Mouse (Mus musculus) embryonic facial prominence, embryonic 15.5 days (tissue): ENCODE measurements around the gene Plppr3. TPM values are rescaled to one million over a fixed set of nuclear protein-coding genes. Genes with fewer than 3 reads are reported as not detected.

Source experiments
- ATAC-seq: fragments of 200-750 bp; cut with Nextera tagmentation; 2 replicates; pipeline ENCODE4 v1.8.0; 2017; ENCODE audit warnings: low read depth, moderate TSS enrichment; ENCODE audit not compliant: insufficient number of reproducible peaks, low FRiP score, low TSS enrichment
- H3K27ac ChIP-seq: fragments of 300-500 bp; sonication (generic); replicated peaks from 2 replicates; pipeline ENCODE4 v1.5.1; 2015; ENCODE audit warnings: mild to moderate bottlenecking, inconsistent platforms
- H3K27me3 ChIP-seq: fragments of 300-500 bp; sonication (generic); 2 replicates; pipeline ENCODE4 v1.6.1; 2015; ENCODE audit warnings: inconsistent platforms
- H3K36me3 ChIP-seq: fragments of 300-500 bp; sonication (generic); 2 replicates; pipeline ENCODE4 v1.6.1; 2015; ENCODE audit warnings: mild to moderate bottlenecking, inconsistent platforms
- H3K4me1 ChIP-seq: fragments of 300-500 bp; sonication (generic); 2 replicates; pipeline ENCODE4 v1.6.1; 2015; ENCODE audit warnings: inconsistent platforms
- H3K4me2 ChIP-seq: fragments of 300-500 bp; sonication (generic); replicated peaks from 2 replicates; pipeline ENCODE4 v1.6.1; 2015; ENCODE audit warnings: mild to moderate bottlenecking, inconsistent platforms
- H3K4me3 ChIP-seq: fragments of 300-500 bp; sonication (generic); replicated peaks from 2 replicates; pipeline ENCODE4 v1.5.1; 2015; ENCODE audit warnings: mild to moderate bottlenecking, inconsistent platforms
- H3K9ac ChIP-seq: fragments of 300-500 bp; sonication (generic); 2 replicates; pipeline ENCODE4 v1.6.1; 2015; ENCODE audit warnings: inconsistent platforms
- H3K9me3 ChIP-seq: fragments of 300-500 bp; sonication (generic); replicated peaks from 2 replicates; pipeline ENCODE4 v1.6.1; 2016; ENCODE audit warnings: inconsistent platforms
- WGBS: fragments of 180-500 bp; shearing (Covaris S2); methylation state at CpG from one replicate; pipeline ENCODE4 v1.1.7; 2015; 5-methylcytosine and 5-hydroxymethylcytosine counted together
- polyA plus RNA-seq: library from polyadenylated mRNA; unstranded; fragments of >200 nt; fragmentation: Nextera tagmentation; extraction: Ambion mirVana; gene quantifications from 2 replicates; pipeline ENCODE4 v1.2.1, GENCODE M21; 2015

Gene Plppr3
- polyA plus RNA-seq, 1 experiment from 2014 or later = 68.2 TPM

DNA sequence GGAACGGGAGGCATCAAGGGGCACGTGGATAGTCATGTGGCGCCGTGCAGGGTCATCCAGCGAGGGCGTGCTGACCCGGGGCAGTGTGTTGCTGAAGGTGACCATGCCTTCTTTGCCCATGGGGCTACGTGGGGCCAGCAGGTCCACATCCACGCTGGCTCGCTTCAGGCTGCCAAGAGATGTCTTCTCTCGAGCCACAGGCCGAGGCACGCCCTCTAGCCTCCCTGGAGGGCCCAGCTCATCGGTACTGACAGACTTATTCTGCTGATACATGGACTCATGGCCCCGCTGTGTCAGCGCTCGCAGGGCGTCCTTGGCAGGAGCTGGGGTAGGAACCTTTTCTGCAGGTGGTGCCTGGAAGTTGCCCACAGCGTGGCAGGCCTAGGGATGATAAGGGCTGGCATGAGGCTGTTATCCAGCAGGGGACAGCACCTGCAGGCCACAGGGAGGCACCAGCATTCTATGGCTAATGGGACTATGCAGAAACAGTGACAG lies 8.6 kb downstream of the Plppr3 start:
- peaks cover 24% of the 10 kb centered on the region for H3K4me1 ChIP-seq
- no peak overlapping the region for H3K4me3 ChIP-seq
- H3K36me3 ChIP-seq = peaks cover 56% of the 10 kb centered on the region
- H3K27me3 ChIP-seq = no peaks in the 10 kb centered on the region
- H3K27ac ChIP-seq = no peak overlapping the region
- WGBS = 67% methylated on average over 19 of the region's 19 CpGs
- H3K4me2 ChIP-seq = no peak overlapping the region
- no peaks in the 10 kb centered on the region for H3K9me3 ChIP-seq
- no peak overlapping the region for H3K9ac ChIP-seq
- no peak for ATAC-seq

DNA sequence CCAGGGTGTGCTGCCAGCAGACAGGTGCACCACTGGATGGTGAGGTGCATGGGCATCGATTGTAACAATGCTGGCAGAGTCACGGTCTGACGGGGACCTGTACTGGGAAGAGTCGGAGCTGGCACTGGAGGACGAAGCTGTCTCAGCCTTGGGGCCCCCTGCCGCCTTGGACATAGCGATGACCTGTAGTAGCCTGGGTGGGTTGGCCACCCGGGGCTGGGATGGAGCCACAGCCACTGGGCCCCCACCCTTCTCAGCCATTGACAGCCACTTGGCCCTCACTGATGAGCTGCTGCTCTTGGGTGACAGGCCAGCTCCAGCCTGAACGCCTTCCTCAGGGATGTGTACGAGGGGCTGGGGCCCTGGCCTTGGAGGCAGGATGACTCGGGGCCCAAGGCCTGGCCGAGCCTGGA lies 9.2 kb downstream of the Plppr3 start:
- H3K36me3 ChIP-seq = peaks cover 62% of the 10 kb centered on the region
- peak; percentile 22; the same call in 1 of the 2 replicates for ATAC-seq
- no peak overlapping the region for H3K4me3 ChIP-seq
- WGBS = 56% methylated on average over 12 of the region's 12 CpGs
- no peaks in the 10 kb centered on the region for H3K9me3 ChIP-seq
- H3K9ac ChIP-seq = no peak overlapping the region
- no peak overlapping the region for H3K4me2 ChIP-seq
- peaks cover 31% of the 10 kb centered on the region for H3K4me1 ChIP-seq
- H3K27me3 ChIP-seq = no peaks in the 10 kb centered on the region
- 0 out of 2 replicates have a peak overlapping the region, but pooled peaks have one; percentile 13 for H3K27ac ChIP-seq

DNA sequence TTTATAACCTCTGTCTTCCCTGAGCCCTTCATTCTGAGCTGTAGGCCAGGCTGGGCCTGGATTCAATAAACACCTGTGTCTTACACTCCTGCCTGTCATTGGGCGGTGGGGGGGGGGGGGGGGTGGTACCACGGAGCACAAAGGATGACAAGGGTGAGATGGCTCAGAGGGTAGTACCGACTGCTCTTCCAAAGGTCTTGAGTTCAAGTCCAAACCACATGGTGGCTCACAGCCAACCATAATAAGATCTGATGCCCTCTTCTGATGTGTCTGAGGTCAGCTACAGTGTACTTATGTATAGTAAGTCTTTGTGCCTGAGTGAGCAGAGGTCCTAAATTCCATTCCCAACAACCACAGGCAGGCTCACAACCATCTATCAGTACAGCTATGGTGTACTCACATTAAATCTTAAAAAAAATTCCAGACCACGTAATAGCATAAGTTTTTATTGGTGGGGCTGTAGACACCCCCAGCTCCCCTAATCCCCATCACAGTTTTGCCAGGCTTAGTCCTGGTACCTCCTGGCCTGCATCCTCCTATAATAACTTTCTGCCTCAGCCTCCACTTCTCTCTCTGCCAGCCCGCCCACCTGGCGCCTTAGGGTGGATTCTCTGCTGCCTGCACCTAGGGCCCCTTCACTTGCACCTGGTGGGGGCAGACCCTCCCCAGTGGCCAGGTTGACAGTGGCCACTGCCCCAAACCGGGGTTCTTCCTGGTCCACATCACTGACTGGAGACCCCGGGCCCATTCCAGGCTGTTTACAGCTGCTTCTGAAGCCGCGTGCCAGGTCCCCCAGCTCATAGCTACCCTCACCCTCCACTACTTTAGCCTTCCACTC lies 9.9 kb downstream of the Plppr3 start:
- Histone ChIP-seq H3K36me3 (peaks cover 65% of the 10 kb centered on the region), H3K9ac (no peak overlapping the region), H3K27me3 (no peaks in the 10 kb centered on the region), H3K4me3 (no peak overlapping the region), H3K4me1 (peaks cover 37% of the 10 kb centered on the region), H3K27ac (0 out of 2 replicates have a peak overlapping the region, but pooled peaks have one; percentile 13), H3K9me3 (no peaks in the 10 kb centered on the region), H3K4me2 (no peak overlapping the region)
- WGBS = 47% methylated on average over 10 of the region's 10 CpGs
- 0 out of 2 replicates have a peak, but pooled peaks have one; percentile 1 for ATAC-seq

DNA sequence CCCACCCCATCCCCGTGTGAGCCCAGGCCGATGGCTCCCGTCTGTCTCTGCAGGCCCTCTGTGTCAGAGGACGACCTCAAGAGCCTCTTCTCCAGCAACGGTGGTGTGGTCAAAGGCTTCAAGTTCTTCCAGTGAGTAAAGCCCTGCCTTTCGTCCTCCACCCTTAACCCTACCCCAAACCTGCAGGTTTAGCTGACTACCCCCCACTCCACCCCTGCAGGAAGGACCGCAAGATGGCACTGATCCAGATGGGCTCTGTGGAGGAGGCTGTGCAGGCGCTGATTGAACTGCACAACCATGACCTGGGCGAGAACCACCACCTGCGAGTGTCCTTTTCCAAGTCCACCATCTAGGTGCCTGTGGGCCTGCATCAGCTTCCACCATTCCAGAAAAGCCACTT lies 11.5 kb downstream of the Plppr3 start:
- 61% methylated on average over 10 of the region's 10 CpGs for WGBS
- ATAC-seq = no peak
- Histone ChIP-seq H3K27me3 (no peaks in the 10 kb centered on the region), H3K27ac (peak overlapping the region; percentile 22; the same call in 1 of the 2 replicates), H3K4me3 (no peak overlapping the region), H3K4me2 (no peak overlapping the region), H3K4me1 (peaks cover 53% of the 10 kb centered on the region), H3K9me3 (no peaks in the 10 kb centered on the region), H3K36me3 (peaks cover 76% of the 10 kb centered on the region), H3K9ac (no peak overlapping the region)

DNA sequence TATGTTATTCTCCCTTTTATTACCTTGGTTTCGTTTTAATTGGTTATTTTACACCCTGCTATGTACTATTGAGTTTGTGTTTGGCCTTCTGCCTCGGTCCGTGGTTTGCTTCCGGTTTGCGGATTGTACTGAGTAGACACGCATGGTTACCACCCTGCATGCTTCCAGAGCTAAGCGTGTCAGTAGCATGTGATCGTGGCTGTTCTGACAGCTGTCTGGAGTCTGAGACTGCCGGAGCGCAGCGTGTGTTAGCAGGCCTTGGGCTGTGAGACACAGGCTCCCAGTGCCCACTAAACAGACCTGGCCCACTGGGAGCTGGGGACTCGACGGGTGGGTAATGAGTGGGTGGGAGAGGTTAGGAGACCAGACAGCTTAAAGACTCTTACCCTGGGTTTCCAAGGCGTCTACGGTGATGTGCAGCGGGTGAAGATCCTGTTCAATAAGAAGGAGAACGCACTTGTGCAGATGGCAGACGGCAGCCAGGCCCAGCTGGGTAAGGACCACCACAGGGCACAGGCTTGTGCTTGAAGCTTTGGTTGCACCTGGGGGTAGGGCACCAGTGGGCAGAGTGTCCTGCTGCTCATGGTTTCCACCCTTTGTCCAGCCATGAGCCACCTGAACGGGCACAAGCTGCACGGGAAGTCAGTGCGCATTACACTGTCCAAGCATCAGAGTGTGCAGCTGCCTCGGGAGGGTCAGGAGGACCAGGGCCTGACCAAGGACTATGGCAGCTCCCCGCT lies 12.2 kb downstream of the Plppr3 start:
- Histone ChIP-seq H3K4me1 (peaks cover 60% of the 10 kb centered on the region), H3K9ac (no peak overlapping the region), H3K36me3 (peaks cover 79% of the 10 kb centered on the region)

DNA sequence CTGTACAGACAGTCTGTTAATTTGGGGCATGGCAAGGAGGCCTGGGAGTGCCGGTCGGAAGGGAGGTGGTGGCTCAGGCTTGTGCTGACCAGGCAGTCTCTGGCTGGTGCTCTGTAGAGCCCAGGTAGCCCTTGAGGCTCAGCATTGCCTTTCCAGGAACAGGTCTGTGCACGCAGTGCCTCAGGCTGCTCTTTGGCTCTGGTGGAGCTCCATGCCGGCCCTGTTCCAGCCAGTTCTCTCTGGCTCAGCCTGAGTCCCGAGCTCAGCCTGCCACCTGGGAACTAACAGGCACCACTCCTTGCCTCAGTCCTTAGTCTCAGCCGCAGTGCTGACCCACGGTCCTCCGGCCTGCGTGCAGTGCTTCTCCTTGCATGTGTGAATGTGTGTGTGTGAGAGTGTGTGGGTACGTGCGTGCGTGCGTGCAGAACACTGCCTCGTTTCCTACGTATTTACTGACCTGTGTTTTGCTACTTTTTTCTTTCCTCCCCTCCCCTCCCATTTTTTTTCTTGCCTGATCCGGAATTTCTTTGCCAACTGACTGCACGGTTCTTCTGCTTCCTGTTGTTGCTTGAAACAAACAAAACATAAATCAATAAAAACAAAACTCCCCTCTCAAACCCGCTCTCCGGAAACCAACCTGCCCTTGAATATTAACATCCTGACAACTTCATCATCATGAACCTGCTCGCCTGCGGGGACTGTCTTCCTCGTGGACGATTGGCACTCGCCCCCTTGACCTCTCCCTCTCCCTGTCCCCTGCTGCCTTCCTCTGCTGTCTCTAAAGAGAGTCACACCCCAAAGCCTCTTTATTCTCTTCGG lies 13.0 kb downstream of the Plppr3 start:
- Histone ChIP-seq H3K27ac (peak overlapping the region; percentile 66), H3K9me3 (no peaks in the 10 kb centered on the region), H3K27me3 (no peaks in the 10 kb centered on the region), H3K36me3 (peaks cover 83% of the 10 kb centered on the region), H3K4me3 (no peak overlapping the region), H3K4me2 (0 out of 2 replicates have a peak overlapping the region, but pooled peaks have one; percentile 2), H3K4me1 (peaks cover 68% of the 10 kb centered on the region), H3K9ac (no peak overlapping the region)
- ATAC-seq = no peak
- 71% methylated on average over 25 of the region's 25 CpGs for WGBS

More for the DNA sequence above, 12.2 kb downstream of the Plppr3 start:
- 78% methylated on average over 23 of the region's 23 CpGs for WGBS
- peak overlapping the region; percentile 66; the same call in 1 of the 2 replicates for H3K27ac ChIP-seq
- H3K4me3 ChIP-seq = no peak overlapping the region
- no peaks in the 10 kb centered on the region for H3K9me3 ChIP-seq
- no peaks in the 10 kb centered on the region for H3K27me3 ChIP-seq
- no peak overlapping the region for H3K4me2 ChIP-seq
- ATAC-seq = no peak

DNA sequence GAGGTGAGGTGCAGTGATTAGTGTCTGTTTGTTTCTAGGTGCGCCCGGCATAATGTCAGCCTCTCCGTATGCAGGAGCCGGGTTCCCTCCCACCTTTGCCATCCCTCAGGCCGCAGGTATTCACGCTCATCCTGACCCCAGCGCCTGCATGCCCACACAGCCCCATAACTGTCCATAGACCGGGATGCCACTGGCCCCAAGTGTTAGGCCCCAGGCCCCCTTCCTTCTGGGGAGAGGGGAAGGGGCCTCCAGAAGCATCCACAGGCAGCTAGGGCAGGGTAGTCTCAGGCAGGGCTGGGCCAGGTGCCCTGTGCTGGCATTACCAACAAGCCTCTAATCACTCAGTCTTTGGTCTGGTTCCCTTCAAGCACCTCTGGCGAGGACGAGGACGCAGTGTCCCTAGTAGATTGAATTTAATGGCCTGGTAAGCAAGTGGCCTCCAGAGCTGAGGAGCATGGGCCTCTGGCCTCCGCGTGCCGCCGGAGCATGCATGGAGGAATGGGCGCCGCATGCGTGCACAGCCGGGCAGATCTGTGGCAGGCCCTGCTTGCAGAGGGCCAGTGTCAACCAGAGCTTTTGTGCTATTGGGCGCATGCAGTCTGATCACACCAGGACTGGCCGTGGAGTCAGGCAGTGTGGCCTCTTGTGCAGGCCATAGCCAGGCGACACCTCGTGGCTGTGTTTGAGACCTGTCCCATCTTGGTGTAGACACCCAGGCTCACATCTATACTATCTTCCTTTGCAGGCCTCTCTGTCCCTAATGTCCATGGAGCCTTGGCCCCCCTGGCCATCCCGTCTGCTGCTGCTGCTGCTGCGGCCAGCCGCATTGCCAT lies 14.1 kb downstream of the Plppr3 start:
- H3K9ac ChIP-seq = no peak overlapping the region
- H3K27me3 ChIP-seq = no peaks in the 10 kb centered on the region
- peak overlapping the region; percentile 66; the same call in 1 of the 2 replicates for H3K27ac ChIP-seq
- ATAC-seq = no peak
- WGBS = 89% methylated on average over 26 of the region's 26 CpGs
- H3K36me3 ChIP-seq = peaks cover 74% of the 10 kb centered on the region
- no peak overlapping the region for H3K4me3 ChIP-seq
- H3K9me3 ChIP-seq = no peaks in the 10 kb centered on the region
- H3K4me1 ChIP-seq = peaks cover 73% of the 10 kb centered on the region
- 0 out of 2 replicates have a peak overlapping the region, but pooled peaks have one; percentile 2 for H3K4me2 ChIP-seq

DNA sequence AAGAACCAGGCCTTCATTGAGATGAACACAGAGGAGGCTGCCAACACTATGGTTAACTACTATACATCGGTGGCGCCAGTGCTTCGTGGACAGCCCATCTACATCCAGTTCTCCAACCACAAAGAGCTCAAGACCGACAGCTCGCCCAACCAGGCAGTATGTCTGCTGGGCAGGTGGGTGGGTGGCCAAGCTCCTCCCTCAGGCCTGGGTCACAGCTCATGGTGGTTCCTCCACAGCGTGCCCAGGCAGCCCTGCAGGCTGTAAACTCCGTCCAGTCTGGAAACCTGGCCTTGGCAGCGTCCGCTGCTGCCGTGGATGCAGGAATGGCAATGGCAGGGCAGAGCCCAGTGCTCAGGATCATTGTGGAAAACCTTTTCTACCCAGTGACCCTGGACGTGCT lies 15.3 kb downstream of the Plppr3 start:
- Histone ChIP-seq H3K9me3 (no peaks in the 10 kb centered on the region), H3K4me3 (no peak overlapping the region), H3K27ac (peak overlapping the region; percentile 69; the same call in 1 of the 2 replicates), H3K4me2 (no peak overlapping the region), H3K36me3 (peaks cover 68% of the 10 kb centered on the region), H3K9ac (no peak overlapping the region), H3K27me3 (no peaks in the 10 kb centered on the region), H3K4me1 (peaks cover 66% of the 10 kb centered on the region)
- WGBS = 72% methylated on average over 11 of the region's 11 CpGs
- no peak for ATAC-seq

DNA sequence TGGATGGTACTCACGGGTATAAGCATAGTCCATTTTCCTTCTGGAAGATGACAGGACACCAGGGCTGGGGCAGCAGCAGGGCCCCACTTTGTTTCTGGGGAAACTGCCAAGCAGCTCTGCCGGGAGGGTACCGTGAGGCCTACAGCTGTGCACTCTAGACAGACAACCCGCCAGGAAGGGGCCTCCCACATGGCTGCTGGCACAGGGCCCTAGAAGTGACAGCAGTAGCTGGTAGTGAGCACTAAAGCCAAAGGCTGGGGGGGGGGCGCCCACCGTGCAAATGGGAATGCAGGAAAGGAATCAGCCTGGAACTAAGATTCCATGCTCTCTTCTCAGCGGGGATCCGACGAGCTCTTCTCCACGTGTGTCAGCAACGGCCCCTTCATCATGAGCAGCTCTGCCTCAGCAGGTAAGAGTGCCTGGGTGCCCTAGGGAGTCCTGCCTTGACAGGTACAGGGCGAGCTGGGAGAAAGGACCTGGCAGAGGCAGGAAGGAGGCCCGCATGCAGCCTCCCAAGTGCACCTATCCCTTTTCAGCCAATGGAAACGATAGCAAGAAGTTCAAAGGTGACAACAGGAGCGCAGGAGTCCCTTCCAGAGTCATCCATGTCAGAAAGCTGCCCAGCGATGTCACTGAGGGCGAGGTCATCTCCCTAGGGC lies 15.9 kb downstream of the Plppr3 start:
- no peaks in the 10 kb centered on the region for H3K9me3 ChIP-seq
- 26% methylated on average over 17 of the region's 17 CpGs for WGBS
- peaks cover 64% of the 10 kb centered on the region for H3K36me3 ChIP-seq
- H3K4me2 ChIP-seq = peak overlapping the region; percentile 91
- peak overlapping the region; percentile 97 for H3K4me3 ChIP-seq
- H3K4me1 ChIP-seq = peaks cover 66% of the 10 kb centered on the region
- no peak for ATAC-seq
- H3K9ac ChIP-seq = 0 out of 2 replicates have a peak overlapping the region, but pooled peaks have one; percentile 100
- peak overlapping the region; percentile 69 for H3K27ac ChIP-seq
- no peaks in the 10 kb centered on the region for H3K27me3 ChIP-seq
